Mouse (Mus musculus): ENCODE measurements at regions not wholly inside any gene's neighbourhood (a gene's known extent, or its start where the extent isn't known, plus 50 kb on each side); places are given as distances from the start of the nearest gene placed in this dataset.
"Not testable (repeated sequence)": the region's sequence is repeated elsewhere in the genome, so short reads cannot be mapped to it uniquely, and the experiment has no call there.

- DNase-seq, result no peak
Measured at GRCm38 (mm10) chr4:81695182-81695581, 252.6 kb upstream of the Mpdz start.

DNA sequence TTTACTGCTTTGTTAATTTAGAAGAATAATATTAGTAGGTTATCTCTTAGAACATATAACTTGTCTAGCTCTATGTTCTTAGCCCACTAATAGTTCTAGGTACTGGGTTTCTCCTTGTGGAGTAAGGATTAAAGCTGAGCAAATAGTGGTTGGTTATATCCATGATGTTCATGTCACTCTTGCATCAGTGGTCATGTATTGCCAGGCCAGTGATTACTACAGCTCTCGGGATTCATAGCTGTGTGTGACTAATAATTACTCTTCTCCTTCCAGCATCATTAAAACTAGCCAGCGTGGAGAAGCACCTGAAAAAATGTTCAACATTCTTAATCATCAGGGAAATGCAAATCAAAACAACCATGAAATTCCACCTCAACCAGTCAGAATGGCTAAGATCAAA, 234.6 kb upstream of the Mpdz start:
- DNase-seq, result no peak

- DNase-seq, result no peak
Measured at GRCm38 (mm10) chr4:81674871-81675270, 232.3 kb upstream of the Mpdz start.

DNA sequence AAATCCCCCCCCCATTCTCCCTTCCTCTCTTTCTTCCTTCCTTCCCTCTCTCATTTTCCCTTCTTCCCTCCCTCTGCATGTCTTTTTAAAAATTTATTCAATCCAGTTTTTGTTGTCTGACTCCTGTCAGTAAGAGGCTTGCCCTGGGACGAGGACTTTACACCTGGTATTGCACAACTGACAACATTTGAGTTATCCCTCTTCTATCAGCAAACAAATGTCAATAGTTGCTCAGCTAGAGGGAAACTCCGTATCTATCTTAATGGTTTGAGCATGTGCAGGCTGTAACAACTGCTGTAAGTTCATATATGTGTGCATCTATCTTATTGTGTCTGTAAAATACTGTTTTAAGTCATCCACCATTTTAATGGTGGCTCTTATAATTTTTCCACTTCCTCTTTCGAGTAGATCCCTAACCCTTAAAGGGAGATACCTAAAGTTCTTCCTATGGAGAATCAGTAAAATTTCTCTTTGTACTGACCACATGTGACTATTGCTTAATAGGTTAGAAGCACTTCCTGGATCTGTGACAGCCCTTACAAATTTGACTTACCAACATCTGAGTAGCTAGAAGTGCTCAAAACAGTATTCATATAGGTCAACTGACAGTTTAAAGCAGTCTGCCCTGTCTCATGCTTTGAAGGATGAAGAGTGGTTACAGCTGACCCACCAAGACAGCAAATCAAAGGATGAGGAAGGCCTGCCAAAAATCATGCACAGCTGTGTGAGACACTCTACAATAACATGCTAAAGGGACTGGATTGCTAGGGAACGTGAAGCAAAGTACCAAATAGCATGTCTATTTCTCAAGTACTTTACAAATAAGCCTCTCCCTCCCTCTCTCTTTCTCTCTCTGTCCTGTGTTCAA, 231.0 kb upstream of the Mpdz start:
- no peak for DNase-seq

DNA sequence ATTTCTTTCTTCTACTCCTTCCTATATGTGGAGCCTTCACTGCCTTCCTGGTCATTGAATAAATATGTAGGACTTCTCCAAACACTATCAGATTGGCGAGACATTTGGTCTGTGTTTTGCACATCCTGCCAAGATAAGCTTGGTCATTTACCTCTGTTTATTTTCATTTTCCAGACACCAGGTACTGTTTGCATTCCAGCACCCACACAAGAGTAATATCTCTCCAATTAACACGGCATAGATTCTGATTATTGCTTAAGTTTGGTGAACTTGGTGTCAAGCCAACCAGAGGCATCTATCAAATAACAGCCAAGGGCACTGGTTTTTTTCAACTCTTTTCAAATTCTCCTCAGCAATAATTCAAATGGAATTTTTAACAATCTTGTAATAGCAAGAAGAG, 229.4 kb upstream of the Mpdz start:
- no peak for DNase-seq

- DNase-seq, result peak in 1 of 2 experiments; percentile 20
Measured at GRCm38 (mm10) chr4:81669181-81669580, 226.6 kb upstream of the Mpdz start.

DNA sequence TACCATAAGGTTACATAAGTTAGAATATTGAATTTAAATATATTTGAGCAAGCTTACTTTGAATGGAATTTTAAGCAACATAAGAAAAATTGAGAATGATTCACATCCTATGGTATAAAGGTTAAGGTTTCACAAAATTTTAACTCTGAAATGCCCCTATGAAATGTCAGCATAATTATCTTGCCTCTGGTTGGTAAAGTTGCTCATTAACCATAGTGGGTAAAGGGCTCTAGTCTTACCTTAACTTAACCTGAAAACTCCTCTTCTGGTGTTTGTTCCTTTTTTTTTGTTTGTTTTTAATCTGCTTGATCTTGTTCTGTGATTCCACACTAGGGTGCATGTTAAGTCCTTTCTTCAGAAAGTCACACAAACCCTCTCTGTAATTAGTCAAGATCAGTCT, 218.5 kb upstream of the Mpdz start:
- no peak for DNase-seq

GRCm38 (mm10) chr4:81628496-81628828, 185.8 kb upstream of the Mpdz start:
- no peak for DNase-seq

- DNase-seq, result no peak
Measured at GRCm38 (mm10) chr4:81627714-81628495, 185.3 kb upstream of the Mpdz start.

DNA sequence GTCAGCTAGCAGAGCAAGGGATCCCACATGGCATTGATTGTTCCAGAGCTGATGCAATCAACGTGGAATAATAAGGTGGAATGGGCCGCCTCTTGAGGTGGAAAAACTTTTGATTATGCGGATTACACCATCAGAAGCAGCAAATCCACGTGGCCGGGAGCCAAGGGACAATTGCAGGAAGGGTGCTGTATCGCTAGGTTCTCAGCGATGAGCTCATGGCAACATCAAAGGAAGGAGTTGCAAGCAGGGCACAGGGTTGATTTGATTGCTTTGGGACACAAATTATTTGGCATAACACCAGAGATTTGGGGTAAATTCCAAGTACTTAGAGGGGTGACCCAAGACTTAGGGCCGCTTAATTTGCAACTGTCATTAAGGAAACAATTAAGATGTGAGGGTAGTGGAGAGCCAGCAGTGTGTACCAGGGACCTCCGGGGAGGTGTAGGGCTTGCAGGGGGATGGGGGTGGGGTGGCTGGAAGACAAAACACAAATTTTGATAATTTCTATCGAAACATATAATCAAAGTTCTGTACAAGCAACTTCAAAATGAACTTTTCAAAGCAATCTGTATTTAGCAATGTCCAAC, 182.8 kb upstream of the Mpdz start:
- DNase-seq, result peak in 1 of 2 experiments; percentile 18

DNA sequence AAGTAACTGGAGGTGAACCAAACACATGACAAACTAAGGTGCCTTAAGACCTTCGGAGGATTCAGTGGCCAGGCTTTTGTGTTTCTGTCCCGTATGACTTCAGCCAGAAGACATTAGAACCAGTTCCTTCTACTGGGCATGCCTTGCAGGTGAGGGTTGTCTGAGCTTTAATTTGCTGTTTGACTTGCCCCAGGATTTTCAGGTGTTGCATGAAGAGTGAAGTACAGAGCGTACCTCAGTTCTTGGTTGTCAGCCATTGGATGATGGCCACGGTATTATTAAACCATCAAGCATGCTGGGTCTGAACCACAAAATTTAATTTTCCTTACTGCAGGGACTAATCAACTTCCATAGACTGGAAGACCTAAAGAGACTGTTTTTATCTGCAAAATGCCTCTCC, 181.5 kb upstream of the Mpdz start:
- no peak for DNase-seq

DNA sequence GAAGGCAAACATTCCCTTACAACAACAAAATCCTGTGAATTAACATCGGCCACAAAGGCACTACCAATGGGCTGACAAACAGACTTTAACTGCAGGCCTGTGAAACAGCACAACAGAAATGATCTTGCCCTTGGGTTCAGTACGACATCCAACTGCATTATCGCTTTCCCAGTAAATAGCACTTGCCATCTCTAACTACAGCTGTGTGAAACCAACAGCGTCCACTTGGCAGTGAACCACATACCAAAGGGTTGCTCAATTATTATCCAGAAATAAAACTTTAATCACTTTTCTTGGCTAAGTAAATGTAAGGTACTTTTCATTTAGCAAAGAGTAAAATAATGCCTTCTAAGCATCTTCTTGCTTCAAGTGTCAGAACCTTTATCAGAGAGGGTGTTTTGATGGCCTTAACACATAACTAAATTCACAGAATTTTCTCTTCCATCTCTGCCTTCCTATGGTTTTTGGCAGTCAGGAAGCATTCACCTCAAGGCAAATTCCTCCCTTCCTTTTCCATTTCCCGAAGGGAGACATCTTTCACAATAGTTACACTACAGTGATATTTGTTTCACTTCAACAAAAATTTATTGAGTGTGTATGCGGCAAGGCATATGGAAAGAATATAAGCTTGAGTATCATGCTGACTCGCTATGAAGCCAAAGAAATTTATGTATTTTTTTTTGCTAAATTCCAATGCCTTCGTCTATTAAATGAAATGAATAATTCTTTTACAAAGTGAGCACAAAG, 178.9 kb upstream of the Mpdz start:
- no peak for DNase-seq

DNA sequence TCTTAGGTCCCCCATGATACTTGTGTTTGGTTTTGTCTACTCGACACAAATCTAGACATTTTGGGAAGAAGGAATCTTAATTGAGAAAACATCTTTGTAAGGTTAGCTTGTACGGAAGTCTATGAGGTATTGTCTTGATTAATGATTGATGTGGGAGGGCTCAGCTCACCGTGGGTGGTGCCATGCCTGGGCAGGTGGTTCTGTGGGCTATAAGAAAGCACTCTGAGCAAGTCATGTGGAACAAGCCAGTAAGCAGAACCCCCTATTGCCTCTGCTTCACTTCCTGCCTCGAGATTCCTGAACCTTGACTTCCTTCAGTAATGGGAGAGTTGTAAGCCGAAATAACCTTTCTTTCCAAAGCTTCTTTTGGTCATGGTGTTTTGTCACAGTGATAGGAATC, 174.6 kb upstream of the Mpdz start:
- DNase-seq, result no peak

- DNase-seq, result no peak
Measured at GRCm38 (mm10) chr4:81611191-81611590, 168.6 kb upstream of the Mpdz start.

DNA sequence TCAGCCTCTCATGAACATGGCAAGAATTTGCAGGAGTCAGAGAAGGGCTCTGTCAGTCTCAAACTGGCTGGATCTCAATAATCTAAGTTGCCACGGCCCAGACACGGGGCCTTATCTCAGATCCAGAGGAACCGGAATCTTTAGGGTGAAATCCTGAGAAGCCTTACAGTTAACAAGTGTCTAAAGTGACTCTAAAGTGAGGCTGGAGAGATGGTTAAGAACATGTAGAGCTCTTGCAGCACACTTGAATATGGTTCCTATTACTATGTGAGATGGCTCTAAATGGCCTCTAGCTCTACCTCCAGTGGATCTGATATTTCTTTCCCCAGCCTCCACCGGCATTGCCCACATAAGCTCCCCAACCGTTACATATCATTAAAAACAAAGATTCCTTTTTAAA, 157.8 kb upstream of the Mpdz start:
- DNase-seq, result no peak

DNA sequence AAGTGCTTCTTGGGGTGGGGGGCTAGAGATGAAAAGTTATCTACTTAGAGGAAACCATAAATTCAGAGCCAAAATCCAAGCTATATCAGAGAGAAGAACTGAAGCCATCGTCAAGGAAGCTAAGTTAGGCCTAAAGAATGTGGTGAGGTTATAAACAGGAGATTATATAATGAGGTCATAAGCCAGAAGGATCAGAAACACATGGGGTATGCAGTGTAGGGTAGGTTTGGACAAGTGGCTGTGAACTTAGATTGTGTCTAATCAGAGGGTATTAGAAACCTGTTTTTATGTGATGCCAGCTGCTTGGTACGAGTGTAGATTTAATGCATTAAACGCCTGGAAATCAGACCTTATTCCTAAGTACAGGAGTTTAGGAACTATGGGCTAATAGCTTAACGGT, 154.8 kb upstream of the Mpdz start:
- DNase-seq, result no peak

- DNase-seq, result not testable (repeated sequence)
Measured at GRCm38 (mm10) chr4:81593431-81593830, 150.8 kb upstream of the Mpdz start.

- no peak for DNase-seq
Measured at GRCm38 (mm10) chr4:81582546-81582945, 139.9 kb upstream of the Mpdz start.

DNA sequence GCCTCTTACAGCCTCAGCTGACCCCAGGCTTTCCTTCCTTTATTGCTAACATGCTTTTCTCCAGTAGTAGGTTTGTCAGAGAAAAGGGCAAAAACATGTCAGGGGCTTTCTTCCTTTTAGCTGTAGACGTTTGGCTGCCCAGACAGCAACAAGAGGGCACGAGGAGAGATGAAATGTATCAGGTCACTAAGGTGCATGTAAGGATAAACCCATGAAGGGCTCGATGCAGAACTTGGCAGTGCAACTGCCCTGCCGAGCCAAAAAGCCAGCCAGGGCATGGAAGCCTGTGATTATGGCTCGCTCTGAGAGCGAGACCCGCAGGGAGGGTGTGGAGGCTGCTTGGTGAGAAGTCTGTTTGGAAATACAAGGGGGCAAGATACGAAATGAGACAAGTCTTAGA, 137.9 kb upstream of the Mpdz start:
- peak; percentile 90 for DNase-seq

DNA sequence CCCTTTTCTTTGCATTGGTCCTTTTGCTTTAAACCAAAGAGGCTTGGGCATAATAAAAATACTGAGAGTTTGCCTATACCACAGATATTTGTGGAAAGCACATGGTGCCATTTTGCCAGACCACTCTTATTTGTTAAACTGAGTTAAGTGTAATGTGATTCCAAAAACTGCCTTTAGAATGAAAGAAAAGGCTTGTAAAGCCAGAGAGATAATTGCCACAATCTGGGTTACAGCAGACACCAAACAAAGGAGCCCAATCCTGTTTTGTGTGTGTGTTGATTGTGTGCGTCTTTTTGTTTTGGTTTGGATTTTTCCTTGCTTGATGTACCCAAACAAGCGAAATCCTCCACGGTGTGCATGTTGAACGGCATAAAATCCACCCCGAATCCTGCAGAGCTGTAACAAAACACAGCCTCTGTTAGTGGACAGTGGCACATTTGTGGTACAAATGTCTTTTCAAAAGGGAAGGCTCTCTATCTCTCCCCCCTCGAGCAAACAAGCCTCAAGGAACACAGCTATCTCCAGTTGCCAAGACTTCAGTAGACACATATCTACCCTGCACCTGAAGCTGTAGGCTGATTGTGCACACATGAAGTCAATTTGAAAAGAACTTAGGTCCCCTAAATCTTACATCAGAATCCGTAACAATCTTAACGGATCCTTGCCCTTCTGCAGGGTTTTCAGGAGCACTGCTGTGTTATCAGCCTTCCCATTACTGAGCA, 136.9 kb upstream of the Mpdz start:
- peak; percentile 32 to 61 for DNase-seq

DNA sequence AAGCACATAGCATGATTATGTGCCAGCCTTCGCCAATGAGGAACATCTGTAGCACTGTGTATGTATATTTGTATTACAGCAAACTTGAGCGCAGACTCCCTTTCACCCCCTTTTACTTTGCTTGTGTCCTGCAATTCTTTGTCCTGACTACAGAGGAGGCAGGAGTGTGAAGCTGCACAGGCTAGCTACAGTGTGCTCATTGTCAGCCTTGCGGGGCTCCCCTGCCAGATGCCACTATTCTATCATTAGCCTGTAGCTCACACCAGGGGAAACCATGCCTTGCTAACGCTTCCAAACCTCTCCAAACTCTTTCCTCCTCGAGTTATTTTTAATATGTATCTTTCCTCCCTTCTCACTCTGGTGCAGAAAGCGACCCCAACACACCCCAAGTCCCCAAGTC, 136.4 kb upstream of the Mpdz start:
- peak; percentile 69 to 71 for DNase-seq

GRCm38 (mm10) chr4:81573771-81574170, 131.2 kb upstream of the Mpdz start:
- DNase-seq, result peak; percentile 71 to 80

All from cerebellum, postnatal 25 days (tissue).